Mouse (Mus musculus) right cerebral cortex, postnatal 25 days (tissue): ENCODE results near the gene Zdhhc25.

ENCODE experiments used
- DNase-seq: peaks from one replicate; pipeline ENCODE4 v3.0.0; 2022

Gene Zdhhc25

GRCm38 (mm10) chr15:88600002-88600401 lies at the start of gene Zdhhc25:
Gene Zdhhc25, plus strand, starts transcription at chr15:88600302.
- DNase-seq, result no peak

- DNase-seq, result no peak
Measured at GRCm38 (mm10) chr15:88552852-88553251, 47.2 kb upstream of the Zdhhc25 start.

- no peak for DNase-seq
Measured at GRCm38 (mm10) chr15:88555476-88555875, 44.6 kb upstream of the Zdhhc25 start.

GRCm38 (mm10) chr15:88560637-88561036 lies 39.5 kb upstream of the Zdhhc25 start:
- no peak for DNase-seq

- no peak for DNase-seq
Measured at GRCm38 (mm10) chr15:88561058-88561730, 38.9 kb upstream of the Zdhhc25 start.

GRCm38 (mm10) chr15:88565307-88565706 lies 34.8 kb upstream of the Zdhhc25 start:
- DNase-seq, result no peak

- no peak for DNase-seq
Measured at GRCm38 (mm10) chr15:88565806-88566205, 34.3 kb upstream of the Zdhhc25 start.

GRCm38 (mm10) chr15:88570697-88571096 lies 29.4 kb upstream of the Zdhhc25 start:
- no peak for DNase-seq

GRCm38 (mm10) chr15:88579461-88579860 lies 20.6 kb upstream of the Zdhhc25 start:
- no peak for DNase-seq

- no peak for DNase-seq
Measured at GRCm38 (mm10) chr15:88602496-88602895, 2.4 kb downstream of the Zdhhc25 start.

- no peak for DNase-seq
Measured at GRCm38 (mm10) chr15:88603091-88603732, 3.1 kb downstream of the Zdhhc25 start.

- no peak for DNase-seq
Measured at GRCm38 (mm10) chr15:88603733-88604119, 3.6 kb downstream of the Zdhhc25 start.

GRCm38 (mm10) chr15:88604669-88605414 lies 4.7 kb downstream of the Zdhhc25 start:
- DNase-seq, result no peak

- DNase-seq, result no peak
Measured at GRCm38 (mm10) chr15:88605415-88605785, 5.3 kb downstream of the Zdhhc25 start.

- no peak for DNase-seq
Measured at GRCm38 (mm10) chr15:88617125-88617524, 17.0 kb downstream of the Zdhhc25 start.

- no peak for DNase-seq
Measured at GRCm38 (mm10) chr15:88618008-88618773, 18.1 kb downstream of the Zdhhc25 start.

- no peak for DNase-seq
Measured at GRCm38 (mm10) chr15:88620017-88620416, 19.9 kb downstream of the Zdhhc25 start.

- DNase-seq, result no peak
Measured at GRCm38 (mm10) chr15:88623891-88624290, 23.8 kb downstream of the Zdhhc25 start.

GRCm38 (mm10) chr15:88624874-88625277 lies 24.8 kb downstream of the Zdhhc25 start:
- DNase-seq, result no peak

- DNase-seq, result no peak
Measured at GRCm38 (mm10) chr15:88625303-88626066, 25.4 kb downstream of the Zdhhc25 start.

- DNase-seq, result no peak
Measured at GRCm38 (mm10) chr15:88626886-88627488, 26.9 kb downstream of the Zdhhc25 start.

GRCm38 (mm10) chr15:88628801-88629356 lies 28.8 kb downstream of the Zdhhc25 start:
- DNase-seq, result no peak
